Mouse (Mus musculus) activated CD4-positive, CD25-positive, alpha-beta regulatory T cell, adult 4 months (primary cell): ENCODE data around the gene Ulk3. TPM values are rescaled to one million over a fixed set of nuclear protein-coding genes. Genes with fewer than 3 reads are reported as not detected.

Experiments used
- ATAC-seq: one replicate; pipeline ENCODE4 v1.8.0; 2017
- polyA plus RNA-seq, 2 experiments: library from polyadenylated mRNA; unstranded; fragments of 100-300 nt; shearing (Covaris generic); gene quantifications; one replicate each; pipeline ENCODE4 v1.2.1; 2017

Gene Ulk3
- polyA plus RNA-seq, 2 experiments from 2014 or later: 25.1 to 29.3 TPM

GRCm38 (mm10) chr9:57618854-57619253 lies 29.6 kb downstream of the Ulk3 start:
- ATAC-seq: no peak

GRCm38 (mm10) chr9:57620674-57621073 lies 31.4 kb downstream of the Ulk3 start, which contains the start of gene Lman1l:
Gene Lman1l (minus strand): TSS chr9:57620774.
- ATAC-seq: no peak

GRCm38 (mm10) chr9:57624295-57624694 lies 35.0 kb downstream of the Ulk3 start:
- ATAC-seq: no peak

- no peak for ATAC-seq
Observed at GRCm38 (mm10) chr9:57625674-57626500, 36.6 kb downstream of the Ulk3 start.

GRCm38 (mm10) chr9:57627191-57627590 lies 37.9 kb downstream of the Ulk3 start:
- no peak for ATAC-seq

GRCm38 (mm10) chr9:57627892-57628291 lies 38.6 kb downstream of the Ulk3 start:
- ATAC-seq: no peak

GRCm38 (mm10) chr9:57628717-57629116 lies 39.5 kb downstream of the Ulk3 start:
- no peak for ATAC-seq

- peak; percentile 44 for ATAC-seq
Observed at GRCm38 (mm10) chr9:57629118-57629874, 40.0 kb downstream of the Ulk3 start.

- ATAC-seq: peak; percentile 70
Observed at GRCm38 (mm10) chr9:57633481-57634024, 44.3 kb downstream of the Ulk3 start.

- ATAC-seq: no peak
Observed at GRCm38 (mm10) chr9:57637272-57637671, 48.0 kb downstream of the Ulk3 start.

GRCm38 (mm10) chr9:57637741-57638322 lies 48.6 kb downstream of the Ulk3 start:
- ATAC-seq: no peak

- no peak for ATAC-seq
Observed at GRCm38 (mm10) chr9:57638651-57639459, 49.6 kb downstream of the Ulk3 start.

- ATAC-seq: no peak
Observed at GRCm38 (mm10) chr9:57639661-57640328, 50.5 kb downstream of the Ulk3 start.

- ATAC-seq: peak; percentile 85
Observed at GRCm38 (mm10) chr9:57640384-57640783, 51.1 kb downstream of the Ulk3 start.

GRCm38 (mm10) chr9:57641022-57641421 lies 51.8 kb downstream of the Ulk3 start:
- ATAC-seq: no peak

- ATAC-seq: no peak
Observed at GRCm38 (mm10) chr9:57641775-57642550, 52.7 kb downstream of the Ulk3 start.

- no peak for ATAC-seq
Observed at GRCm38 (mm10) chr9:57643169-57643855, 54.1 kb downstream of the Ulk3 start.

- ATAC-seq: peak; percentile 13
Observed at GRCm38 (mm10) chr9:57643856-57644180, 54.6 kb downstream of the Ulk3 start.

GRCm38 (mm10) chr9:57644442-57644943 lies 55.2 kb downstream of the Ulk3 start:
- no peak for ATAC-seq
